Mouse (Mus musculus) left cerebral cortex, postnatal 4 days (tissue): ENCODE data around the gene Rasd1. TPM values are rescaled to one million over a fixed set of nuclear protein-coding genes. Genes with fewer than 3 reads are reported as not detected.
A peak's percentile ranks its signal among the peaks of the same experiment; 100 is the strongest.
"Not testable (repeated sequence)": the region's sequence is repeated elsewhere in the genome, so short reads cannot be mapped to it uniquely, and the experiment has no call there.

Experiments used
- DNase-seq: peaks from one replicate; pipeline ENCODE4 v3.0.0-alpha.2; 2022
- intact Hi-C: fragments of 180-260 bp; cut with DNase I; formaldehyde crosslinking; loops from one replicate; pipeline ENCODE4 v1.15.1; 2025
- total RNA-seq, 2 experiments: library from RNA; stranded (reverse); gene quantifications; 2 replicates each; pipeline ENCODE4 v1.2.3; 2021

Rasd1 gene
- total RNA-seq, 2 experiments from 2014 or later = 1.3 to 1.5 TPM

- DNase-seq = no peak
Observed at GRCm38 (mm10) chr11:59962590-59962989, 2.2 kb downstream of the Rasd1 start.

GRCm38 (mm10) chr11:59961338-59961875 lies 3.3 kb downstream of the Rasd1 start:
- no peak for DNase-seq
- intact Hi-C loops = no loop called here

More at GRCm38 (mm10) chr11:59962590-59962989, 2.2 kb downstream of the Rasd1 start:
- intact Hi-C loops = no loop called here

GRCm38 (mm10) chr11:59960476-59961337 lies 4.0 kb downstream of the Rasd1 start:
- no peak for DNase-seq
- intact Hi-C loops = no loop called here

- no peak for DNase-seq
- intact Hi-C loops = no loop called here
Observed at GRCm38 (mm10) chr11:59959453-59959852, 5.3 kb downstream of the Rasd1 start.

- intact Hi-C loops = no loop called here
- DNase-seq = no peak
Observed at GRCm38 (mm10) chr11:59956749-59957148, 8.0 kb downstream of the Rasd1 start.

- intact Hi-C loops = no loop called here
- DNase-seq = no peak
Observed at GRCm38 (mm10) chr11:59952892-59953291, 11.9 kb downstream of the Rasd1 start.

GRCm38 (mm10) chr11:59948401-59948767 lies 16.4 kb downstream of the Rasd1 start:
- DNase-seq = no peak
- intact Hi-C loops = no loop called here

GRCm38 (mm10) chr11:59947752-59948400 lies 16.9 kb downstream of the Rasd1 start, which contains the start of gene Med9:
Gene Med9, plus strand, starts transcription at chr11:59948206.
- peak; percentile 96 for DNase-seq
- intact Hi-C loops = no loop called here

- intact Hi-C loops = not testable (repeated sequence)
Observed at GRCm38 (mm10) chr11:59944855-59945254, 19.9 kb downstream of the Rasd1 start.

GRCm38 (mm10) chr11:59941391-59941790 lies 23.4 kb downstream of the Rasd1 start:
- intact Hi-C loops = no loop called here
- no peak for DNase-seq

More at GRCm38 (mm10) chr11:59944855-59945254, 19.9 kb downstream of the Rasd1 start:
- DNase-seq = not testable (repeated sequence)

- intact Hi-C loops = no loop called here
- no peak for DNase-seq
Observed at GRCm38 (mm10) chr11:59940645-59941044, 24.1 kb downstream of the Rasd1 start.

- intact Hi-C loops = no loop called here
- no peak for DNase-seq
Observed at GRCm38 (mm10) chr11:59939821-59940220, 24.9 kb downstream of the Rasd1 start.

- no peak for DNase-seq
- intact Hi-C loops = no loop called here
Observed at GRCm38 (mm10) chr11:59937615-59938014, 27.1 kb downstream of the Rasd1 start.

- DNase-seq = no peak
- intact Hi-C loops = no loop called here
Observed at GRCm38 (mm10) chr11:59937023-59937422, 27.7 kb downstream of the Rasd1 start.

- no peak for DNase-seq
- intact Hi-C loops = no loop called here
Observed at GRCm38 (mm10) chr11:59933943-59934342, 30.8 kb downstream of the Rasd1 start.

- intact Hi-C loops = no loop called here
- DNase-seq = no peak
Observed at GRCm38 (mm10) chr11:59932560-59933337, 32.0 kb downstream of the Rasd1 start.

- no peak for DNase-seq
- intact Hi-C loops = no loop called here
Observed at GRCm38 (mm10) chr11:59930031-59930430, 34.7 kb downstream of the Rasd1 start.

GRCm38 (mm10) chr11:59921265-59921664 lies 43.5 kb downstream of the Rasd1 start:
- intact Hi-C loops = no loop called here
- no peak for DNase-seq

GRCm38 (mm10) chr11:59920331-59920730 lies 44.4 kb downstream of the Rasd1 start:
- DNase-seq = no peak
- intact Hi-C loops = no loop called here

- intact Hi-C loops = no loop called here
- no peak for DNase-seq
Observed at GRCm38 (mm10) chr11:59919401-59919800, 45.3 kb downstream of the Rasd1 start.

GRCm38 (mm10) chr11:59918014-59918413 lies 46.7 kb downstream of the Rasd1 start:
- intact Hi-C loops = no loop called here
- DNase-seq = no peak
